Mouse (Mus musculus) right cerebral cortex, adult 2 months (tissue): ENCODE measurements around the gene Cyp2u1.

Source experiments
- DNase-seq, 2 experiments: peaks; one replicate each; pipeline ENCODE4 v3.0.0; 2021 to 2022; ENCODE audit warnings: low spot score in 2 of 2

Cyp2u1 gene

GRCm38 (mm10) chr3:131306255-131306654 lies 3.2 kb upstream of the Cyp2u1 start:
- DNase-seq = no peak

- DNase-seq = no peak
Measured at GRCm38 (mm10) chr3:131303320-131303714, 290 bp upstream of the Cyp2u1 start.

GRCm38 (mm10) chr3:131299908-131300307 lies 3.1 kb downstream of the Cyp2u1 start:
- no peak for DNase-seq

- no peak for DNase-seq
Measured at GRCm38 (mm10) chr3:131299078-131299477, 3.9 kb downstream of the Cyp2u1 start.

GRCm38 (mm10) chr3:131296893-131297292 lies 6.1 kb downstream of the Cyp2u1 start:
- DNase-seq = no peak

GRCm38 (mm10) chr3:131295513-131296200 lies 7.4 kb downstream of the Cyp2u1 start:
- DNase-seq = no peak

- no peak for DNase-seq
Measured at GRCm38 (mm10) chr3:131294503-131294902, 8.5 kb downstream of the Cyp2u1 start.

- DNase-seq = no peak
Measured at GRCm38 (mm10) chr3:131292959-131293358, 10.1 kb downstream of the Cyp2u1 start.

- DNase-seq = no peak
Measured at GRCm38 (mm10) chr3:131292349-131292748, 10.7 kb downstream of the Cyp2u1 start.

- DNase-seq = no peak
Measured at GRCm38 (mm10) chr3:131291890-131292289, 11.1 kb downstream of the Cyp2u1 start.

- no peak for DNase-seq
Measured at GRCm38 (mm10) chr3:131274151-131274550, 28.9 kb downstream of the Cyp2u1 start.

GRCm38 (mm10) chr3:131272374-131273100 lies 30.5 kb downstream of the Cyp2u1 start:
- no peak for DNase-seq

GRCm38 (mm10) chr3:131271559-131272373 lies 31.3 kb downstream of the Cyp2u1 start, which contains the start of gene Hadh:
Gene Hadh, minus strand, starts transcription at chr3:131272101.
- DNase-seq = peak; percentile 67 to 73

GRCm38 (mm10) chr3:131271157-131271556 lies 31.9 kb downstream of the Cyp2u1 start:
- DNase-seq = no peak

- no peak for DNase-seq
Measured at GRCm38 (mm10) chr3:131270381-131270780, 32.6 kb downstream of the Cyp2u1 start.

- no peak for DNase-seq
Measured at GRCm38 (mm10) chr3:131266366-131267050, 36.5 kb downstream of the Cyp2u1 start.

- no peak for DNase-seq
Measured at GRCm38 (mm10) chr3:131265516-131265915, 37.5 kb downstream of the Cyp2u1 start.

- DNase-seq = no peak
Measured at GRCm38 (mm10) chr3:131263766-131264486, 39.1 kb downstream of the Cyp2u1 start.

GRCm38 (mm10) chr3:131260418-131260817 lies 42.6 kb downstream of the Cyp2u1 start:
- DNase-seq = no peak

GRCm38 (mm10) chr3:131259392-131259965 lies 43.5 kb downstream of the Cyp2u1 start:
- peak in 1 of 2 experiments; percentile 17 for DNase-seq

GRCm38 (mm10) chr3:131258921-131259320 lies 44.1 kb downstream of the Cyp2u1 start:
- DNase-seq = no peak
